Mouse (Mus musculus) ES-E14 (cell line): Measurements from ENCODE around the gene Gm973.

Source experiments
- MAFK ChIP-seq: IDR thresholded peaks from 2 replicates; pipeline ENCODE4 v1.6.1; 2014; ENCODE audit warnings: mild to moderate bottlenecking, low read depth, low read length, inconsistent platforms; ENCODE audit not compliant: insufficient read depth
- ZC3H11A ChIP-seq: IDR thresholded peaks from 2 replicates; pipeline ENCODE4 v1.6.1; 2012; ENCODE audit warnings: low read depth, mild to moderate bottlenecking, inconsistent platforms, low read length, borderline replicate concordance
- ZNF384 ChIP-seq: IDR thresholded peaks from 2 replicates; pipeline ENCODE4 v1.6.1; 2012; ENCODE audit warnings: low read depth, low read length, inconsistent platforms

DNA sequence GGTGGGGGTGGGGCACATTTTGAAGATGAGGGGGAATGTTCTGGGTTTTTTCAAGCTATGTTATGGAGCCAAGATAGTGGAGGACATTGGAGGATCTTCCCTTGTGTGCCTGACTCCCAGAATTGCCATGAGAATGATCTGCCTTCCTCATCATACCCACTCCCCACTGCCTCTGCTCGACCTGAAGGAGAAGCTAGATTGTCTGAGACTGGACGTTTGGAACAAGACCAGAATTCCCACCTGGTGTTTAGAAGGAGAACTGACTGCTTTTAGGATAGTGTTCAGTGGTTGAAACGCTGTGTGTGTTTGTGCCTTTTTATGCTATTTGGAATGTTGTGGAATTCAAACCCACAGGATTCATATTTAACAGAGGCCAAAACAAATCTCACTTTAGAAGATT lies 8.7 kb downstream of the Gm973 start:
- TF ChIP-seq MAFK (no peak), ZC3H11A (no peak), ZNF384 (no peak)
